Comparison of ENCODE assay signal across 1 mouse cellular context in the genomic region with DNA sequence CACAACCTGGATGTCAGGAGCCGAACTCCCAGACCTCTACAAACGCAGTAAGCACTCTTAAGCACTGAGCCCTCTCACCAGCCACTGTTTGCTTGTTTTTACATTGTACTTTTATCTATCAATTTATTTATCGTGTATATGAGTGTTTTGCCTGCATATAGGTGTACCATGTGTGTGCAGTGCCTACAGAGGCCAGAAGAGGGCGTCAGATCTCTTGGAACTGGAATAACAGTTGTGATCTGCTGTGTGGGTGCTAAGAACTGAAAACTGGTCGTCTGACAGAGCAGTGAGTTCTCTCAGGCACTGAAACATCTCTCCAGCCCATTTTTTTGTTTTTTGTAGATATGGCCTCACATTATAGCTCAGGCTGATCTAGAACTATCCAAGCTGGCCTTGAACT.
TF ChIP-seq lines count a peak whose summit lies in the region.

No protein-coding gene starts in this region.

TF ChIP-seq in MEL, 35 proteins besides CTCF, POLR2A, EP300 and RAD21:
- TF ChIP-seq TBP (IDR thresholded peaks at IDR 0.05; ENCODE audit: low read depth, low read length) = no peak
- no peak for TF ChIP-seq CHD2 (IDR thresholded peaks at IDR 0.05; ENCODE audit: low read length)
- TF ChIP-seq ZNF384 (IDR thresholded peaks at IDR 0.05; ENCODE audit: low read depth, low read length) = no peak
- TF ChIP-seq MAZ (IDR thresholded peaks at IDR 0.05; ENCODE audit: low read depth, low read length) = no peak
- TF ChIP-seq CHD1 (IDR thresholded peaks at IDR 0.05; ENCODE audit: low read depth, low read length) = no peak
- no peak for TF ChIP-seq MAFK (IDR thresholded peaks at IDR 0.05; ENCODE audit: borderline replicate concordance, low read depth, low read length)
- TF ChIP-seq TCF12 (IDR thresholded peaks at IDR 0.05; ENCODE audit: low read depth, low read length) = no peak
- TF ChIP-seq POLR2AphosphoS5 (IDR thresholded peaks at IDR 0.05; ENCODE audit: borderline replicate concordance, low read depth, low read length) = no peak
- no peak for TF ChIP-seq ELF1 (IDR thresholded peaks at IDR 0.05; ENCODE audit: low read depth, low read length)
- no peak for TF ChIP-seq ETS1 (IDR thresholded peaks at IDR 0.05; ENCODE audit: low read depth, low read length)
- TF ChIP-seq TAL1 (IDR thresholded peaks at IDR 0.05; ENCODE audit: low read length) = no peak
- no peak for TF ChIP-seq POLR2AphosphoS2 (IDR thresholded peaks at IDR 0.05; ENCODE audit: low read length)
- TF ChIP-seq ZKSCAN1 (IDR thresholded peaks at IDR 0.05; ENCODE audit: low read depth, low read length) = no peak
- no peak for TF ChIP-seq MEF2A (IDR thresholded peaks at IDR 0.05; ENCODE audit: extremely low read depth, insufficient replicate concordance, low read depth, low read length, poor library complexity, severe bottlenecking)
- TF ChIP-seq NRF1 (IDR thresholded peaks at IDR 0.05; ENCODE audit: insufficient read depth, low read depth, low read length, poor library complexity, severe bottlenecking) = no peak
- TF ChIP-seq MYB (IDR thresholded peaks at IDR 0.05; ENCODE audit: low read depth, low read length) = no peak
- no peak for TF ChIP-seq BHLHE40 (IDR thresholded peaks at IDR 0.05; ENCODE audit: borderline replicate concordance, low read depth, low read length)
TF ChIP-seq in MEL: peak in this region for 0.
